Mouse (Mus musculus) adipocyte (in vitro differentiated cells): ENCODE measurements at regions not wholly inside any gene's neighbourhood (a gene's known extent, or its start where the extent isn't known, plus 50 kb on each side); places are given as distances from the start of the nearest gene placed in this dataset.

Experiments used
- DNase-seq: peaks from one replicate; pipeline ENCODE4 v3.0.0-alpha.2; 2016; ENCODE audit warnings: low spot score

DNA sequence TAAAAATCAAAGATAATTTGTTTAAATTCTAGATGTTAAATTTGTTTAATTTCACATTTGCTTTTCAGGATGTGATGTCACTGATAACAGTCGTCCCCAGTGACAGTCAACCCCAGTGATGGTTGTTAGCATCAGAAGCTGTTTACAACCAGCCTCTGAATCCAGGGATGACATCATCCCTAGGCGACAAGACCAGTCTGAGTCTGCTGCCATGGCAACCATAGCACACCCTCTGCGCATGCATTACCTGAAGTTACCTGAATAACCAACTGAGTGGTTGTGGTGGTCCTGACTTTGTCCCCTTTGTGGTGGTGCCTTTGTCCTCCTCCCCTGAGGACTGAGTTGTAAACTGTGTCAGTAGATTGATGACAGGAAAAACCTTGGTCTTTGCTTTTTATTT is 92.0 kb upstream of the Zfp644 start:
- no peak for DNase-seq

DNA sequence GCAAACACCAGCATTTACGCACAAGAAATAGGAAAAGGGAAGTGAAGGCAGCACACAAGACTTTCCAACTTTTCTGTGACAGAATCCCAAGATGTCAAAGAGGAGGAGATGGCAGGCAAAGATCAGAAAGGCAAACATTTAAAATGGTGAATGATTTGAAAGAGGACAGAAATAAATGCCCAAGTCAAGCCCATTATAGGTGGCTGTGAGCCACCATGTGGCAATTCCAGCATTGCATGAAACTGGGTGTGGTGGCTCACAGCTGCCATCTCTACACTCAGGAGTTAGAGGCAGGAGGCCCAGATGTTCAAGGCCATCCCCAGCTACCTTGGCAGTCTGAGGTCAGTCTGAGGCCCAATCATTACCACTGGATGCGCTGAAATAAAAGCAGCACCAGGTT is 88.0 kb upstream of the Zfp644 start:
- no peak for DNase-seq

DNA sequence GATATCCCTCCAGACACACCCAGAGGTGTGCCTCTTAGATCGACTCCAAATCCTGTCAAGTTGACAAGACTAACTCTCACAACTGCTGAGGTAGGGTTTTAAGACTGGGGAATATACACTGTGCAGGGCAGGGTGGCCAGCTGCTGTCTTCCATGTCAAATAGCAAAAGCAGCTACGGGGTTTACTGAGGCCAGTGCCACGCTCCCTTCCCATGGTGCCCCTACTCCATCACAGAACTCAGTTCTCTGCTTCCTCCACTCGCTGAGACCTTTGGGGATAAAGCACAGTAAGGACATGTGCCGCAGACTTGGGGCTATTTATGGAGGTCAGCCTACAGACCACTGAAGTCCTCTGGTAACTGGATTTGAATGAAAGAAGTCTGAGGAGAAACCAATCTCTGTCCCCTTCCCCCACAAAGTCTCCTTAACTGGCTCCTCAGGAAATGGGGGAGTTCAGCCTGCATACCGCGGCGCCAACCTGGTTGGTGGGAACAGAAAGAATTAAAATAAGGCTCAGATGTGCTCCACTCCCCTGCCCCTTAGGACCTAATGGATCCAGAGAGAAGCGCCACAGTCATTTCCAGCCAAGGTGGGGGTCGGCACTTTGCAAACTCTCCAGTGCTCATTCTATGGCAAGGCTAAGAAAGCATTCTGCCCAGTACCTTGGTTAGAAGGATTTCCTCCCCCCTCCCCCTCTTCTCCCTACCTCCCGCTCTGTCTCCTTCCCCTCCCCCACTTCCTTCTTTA is 87.0 kb upstream of the Zfp644 start:
- no peak for DNase-seq

DNA sequence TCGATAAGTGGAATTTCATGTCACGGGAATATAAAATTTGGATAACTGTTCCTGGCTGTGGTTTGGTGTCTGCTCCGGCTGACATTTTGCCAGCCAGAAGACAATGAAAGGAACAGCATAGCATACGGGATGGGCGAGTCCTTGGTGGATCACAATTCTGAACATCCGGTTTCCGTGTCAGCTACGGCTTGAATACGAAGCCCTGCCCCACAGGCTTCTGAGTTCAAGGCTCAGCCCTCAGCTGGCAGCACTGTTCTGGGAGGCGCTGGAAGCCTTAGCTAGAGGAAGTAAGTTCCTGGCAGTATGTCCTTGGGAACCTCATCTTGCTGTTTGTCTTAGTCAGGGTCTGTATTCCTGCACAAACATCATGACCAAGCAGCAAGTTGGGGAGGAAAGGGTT is 83.7 kb upstream of the Zfp644 start:
- no peak for DNase-seq

DNA sequence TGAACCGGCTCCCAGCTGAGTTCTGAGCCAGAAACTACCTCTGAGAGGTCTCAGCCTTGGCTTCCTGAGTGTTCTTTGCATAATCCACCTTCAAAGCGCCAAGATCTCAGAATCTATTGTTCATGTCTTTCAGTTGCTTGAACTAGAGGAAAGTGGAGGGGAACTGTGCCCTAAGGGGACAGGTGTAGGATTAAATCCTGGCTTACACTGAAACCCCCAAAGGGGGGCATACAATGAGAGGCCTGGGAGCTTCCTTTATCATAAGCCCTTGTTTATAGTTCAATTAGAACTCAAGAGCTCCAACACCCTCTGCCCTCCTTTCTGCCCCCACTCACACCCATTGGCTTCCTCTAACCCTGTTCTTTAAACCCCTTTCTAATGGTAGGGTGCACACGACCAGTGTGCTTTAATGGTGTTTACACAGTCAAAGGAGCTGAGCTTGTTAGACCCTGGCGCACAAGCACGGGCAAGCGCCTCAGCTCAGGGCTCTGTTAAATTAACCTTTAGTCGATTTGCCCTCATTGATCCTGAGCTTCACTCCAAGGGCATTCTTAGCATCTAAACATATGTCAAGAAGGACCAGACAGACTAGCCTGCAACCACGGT is 81.2 kb upstream of the Zfp644 start:
- DNase-seq = no peak

DNA sequence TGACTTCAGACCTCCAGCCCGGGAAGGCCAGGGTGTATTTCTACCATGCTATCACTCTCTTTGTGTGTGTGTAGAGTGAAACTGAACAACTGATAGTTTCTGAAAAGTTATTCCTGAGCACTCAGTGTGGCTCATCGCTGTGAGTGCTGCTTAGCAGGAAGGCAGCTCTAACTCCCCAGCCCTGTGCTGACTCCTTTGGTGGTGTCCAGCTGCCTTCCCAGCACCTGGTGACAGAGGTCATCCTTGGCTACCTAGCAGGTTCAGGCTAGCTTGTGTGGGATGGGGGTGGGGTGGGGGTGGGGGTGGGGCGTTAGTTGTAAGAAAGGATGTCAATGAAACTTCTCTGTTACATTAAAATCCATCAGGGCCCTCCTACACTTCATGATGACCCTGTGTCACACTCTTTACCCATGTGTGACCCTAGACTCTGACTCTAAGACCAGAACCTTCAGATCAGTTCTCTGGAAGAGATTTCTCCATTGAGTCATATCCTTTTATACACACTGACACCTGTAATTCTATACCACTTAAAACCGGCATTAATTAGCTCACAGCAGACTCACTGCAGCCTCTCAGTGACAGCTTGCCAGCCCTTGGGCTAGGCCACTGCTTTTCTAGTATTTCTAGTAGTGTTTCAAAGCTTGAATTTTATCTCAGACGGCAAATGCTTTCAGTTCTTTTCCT is 78.1 kb upstream of the Zfp644 start:
- no peak for DNase-seq

DNA sequence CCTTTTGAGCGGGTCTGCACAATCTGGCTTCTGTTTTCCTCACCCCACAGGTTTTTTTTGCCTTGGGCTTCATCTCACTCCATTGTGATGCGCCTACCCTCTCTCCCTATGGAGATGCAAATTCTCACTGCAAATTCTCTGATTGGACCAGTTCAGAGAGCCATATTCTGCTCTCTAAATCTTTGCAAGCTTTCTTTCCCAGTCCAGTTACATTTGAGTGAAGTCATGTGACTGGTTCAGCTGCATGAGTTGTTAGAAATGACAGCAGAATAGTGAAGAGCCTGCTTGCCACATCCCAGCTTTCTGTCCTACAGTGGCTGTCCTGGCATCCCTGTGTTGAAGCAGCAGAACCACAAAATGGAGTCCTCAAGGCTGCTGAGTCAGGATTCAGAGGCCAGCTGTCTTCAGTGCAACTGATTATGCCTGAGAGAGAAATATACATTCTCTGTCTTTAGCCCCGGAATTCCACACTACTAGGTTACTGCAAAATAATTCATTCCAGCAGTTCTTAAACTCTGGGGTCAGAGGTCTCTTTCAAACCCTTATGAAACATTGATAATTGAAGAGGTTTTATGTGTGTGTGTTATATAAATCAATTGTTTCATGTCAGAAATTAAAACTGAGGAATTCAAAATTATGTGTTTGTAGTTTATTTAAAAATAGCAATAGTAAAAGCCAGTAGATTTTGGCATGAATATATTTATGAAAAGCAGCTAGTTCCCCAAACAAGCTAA is 76.3 kb upstream of the Zfp644 start:
- DNase-seq = peak; percentile 10

DNA sequence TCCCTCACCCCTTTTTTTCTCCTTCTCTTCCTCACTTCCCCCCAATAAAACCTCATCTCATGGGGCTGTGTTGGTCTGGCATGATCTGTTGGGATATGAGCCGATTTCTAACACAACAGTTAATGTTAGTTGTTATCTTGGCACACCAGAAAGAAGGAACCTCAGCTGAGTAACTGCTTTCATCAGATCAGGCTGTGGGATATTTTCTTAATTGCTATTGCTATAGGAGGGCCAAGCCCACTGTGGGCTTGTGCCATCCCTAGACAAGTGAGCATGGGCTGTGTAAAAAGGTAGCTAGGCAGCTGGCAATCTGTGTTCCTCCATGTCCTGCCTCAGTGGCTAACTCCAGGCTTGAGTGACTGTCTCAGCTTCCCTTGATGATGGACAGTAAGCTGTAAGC is 73.9 kb upstream of the Zfp644 start:
- DNase-seq = no peak

DNA sequence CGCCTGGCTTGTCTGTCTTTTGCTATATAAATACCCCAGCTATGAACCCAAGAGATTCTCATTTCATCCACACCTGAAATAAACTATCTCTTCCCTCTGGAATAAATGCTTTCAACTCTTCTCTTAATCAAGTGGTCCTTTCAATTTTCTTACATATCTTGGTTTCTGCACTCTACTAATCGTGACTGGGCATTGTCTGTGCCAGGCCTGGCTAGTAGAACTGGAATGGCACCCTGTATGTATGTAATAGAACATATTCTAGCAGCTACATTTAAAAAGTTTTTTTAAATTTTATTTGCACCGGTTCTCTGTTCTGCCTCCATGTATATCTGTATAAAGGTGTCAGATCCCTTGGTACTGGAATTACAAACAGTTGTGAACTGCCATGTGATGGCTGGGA is 68.2 kb upstream of the Zfp644 start:
- no peak for DNase-seq

DNA sequence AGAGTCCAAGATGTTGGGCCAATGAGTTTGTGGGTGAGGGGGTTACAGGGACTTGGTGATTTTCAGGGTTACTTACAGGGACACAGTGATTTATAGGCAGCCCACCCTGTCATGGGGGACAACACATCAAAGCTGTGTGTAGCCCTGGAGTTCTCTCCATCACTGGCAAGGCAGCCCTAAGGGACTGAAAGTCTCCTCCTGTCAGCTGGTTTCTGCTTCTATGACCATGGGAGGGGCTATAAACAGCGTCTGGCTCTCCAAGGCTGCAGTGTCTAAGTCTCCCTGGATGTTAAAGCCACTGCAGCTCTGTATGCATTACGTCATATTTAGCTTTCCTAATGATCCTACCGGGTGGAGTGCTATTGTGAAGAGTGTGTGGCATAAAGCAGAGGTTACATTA is 66.2 kb upstream of the Zfp644 start:
- no peak for DNase-seq

DNA sequence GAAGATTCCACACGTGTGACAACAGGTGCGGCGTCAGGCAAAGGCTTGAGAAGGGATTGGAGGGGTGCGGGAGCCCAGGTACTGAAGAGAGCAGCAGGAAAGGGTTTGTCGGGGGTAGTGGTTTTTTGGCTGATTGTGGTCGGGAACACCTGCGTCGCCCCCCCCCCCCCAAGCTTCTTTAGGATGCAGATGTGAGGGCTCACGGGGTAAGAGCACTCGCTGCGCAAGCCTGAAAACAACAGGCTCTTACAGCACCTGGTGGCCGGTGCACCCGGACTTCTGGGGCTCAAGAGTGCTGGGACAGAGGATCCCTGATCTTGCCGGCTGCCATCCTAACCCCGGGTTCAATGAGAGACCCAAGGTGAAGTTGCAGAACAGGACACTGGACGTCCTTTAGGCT is 60.9 kb upstream of the Zfp644 start:
- no peak for DNase-seq

DNA sequence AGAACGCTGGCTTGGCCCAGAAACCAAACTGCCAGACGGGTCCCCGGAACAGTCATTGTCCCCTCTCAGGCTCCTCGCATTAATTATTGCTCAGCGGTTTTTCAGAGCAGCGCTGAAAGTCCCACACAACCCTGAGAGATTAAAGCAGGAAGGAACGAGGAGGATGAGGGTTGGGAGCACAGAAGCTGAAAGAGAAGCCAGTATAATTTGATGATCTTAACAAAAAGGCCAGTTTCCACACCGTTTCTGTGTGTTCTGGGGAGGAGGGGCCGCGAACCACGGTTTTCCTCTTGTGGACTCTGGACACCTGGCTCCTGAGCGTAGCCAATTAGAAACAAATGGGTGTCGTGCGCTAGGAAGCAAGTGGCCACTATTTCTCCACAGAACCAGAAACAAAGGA is 60.3 kb upstream of the Zfp644 start:
- no peak for DNase-seq

DNA sequence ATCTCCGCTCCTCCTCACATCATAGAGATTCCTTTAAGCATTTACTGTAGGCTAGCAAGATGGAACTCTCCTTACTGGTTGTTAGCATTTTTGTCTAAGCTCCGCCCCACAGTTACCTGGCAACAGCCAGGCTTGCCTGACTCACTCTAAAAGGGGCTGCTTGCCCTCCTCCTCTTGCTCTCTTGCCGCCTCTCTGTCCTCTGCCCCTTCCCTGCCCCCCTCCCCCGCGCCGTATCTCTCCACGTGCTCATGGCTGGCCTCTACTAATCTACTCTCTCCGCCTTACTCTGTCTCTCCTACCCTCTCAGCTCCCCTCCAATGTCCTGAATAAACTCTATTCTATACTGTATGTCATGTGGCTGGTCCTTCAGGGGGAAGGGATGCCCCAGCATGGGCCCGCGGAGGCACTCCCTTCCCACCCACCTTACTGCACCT is 59.9 kb upstream of the Zfp644 start:
- no peak for DNase-seq

DNA sequence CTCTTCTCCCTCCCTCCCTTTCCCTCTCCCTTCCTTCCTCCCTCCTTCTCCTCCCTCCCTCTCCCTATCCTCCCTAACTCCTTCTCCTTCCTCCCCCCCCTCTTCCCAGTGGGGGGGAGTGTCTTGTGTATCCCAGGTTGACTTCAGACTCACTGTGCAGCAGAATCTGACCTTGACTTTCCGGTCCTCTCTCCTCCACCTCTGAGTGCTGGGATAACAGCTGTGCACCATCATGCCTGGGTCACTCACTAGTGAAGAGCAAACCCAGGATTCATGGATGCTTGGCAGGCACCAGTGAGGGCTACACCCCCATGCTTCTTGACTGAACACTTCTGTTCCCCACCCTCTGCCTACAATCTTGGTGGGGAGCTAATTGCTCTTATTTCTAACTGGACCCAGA is 56.2 kb upstream of the Zfp644 start:
- no peak for DNase-seq

DNA sequence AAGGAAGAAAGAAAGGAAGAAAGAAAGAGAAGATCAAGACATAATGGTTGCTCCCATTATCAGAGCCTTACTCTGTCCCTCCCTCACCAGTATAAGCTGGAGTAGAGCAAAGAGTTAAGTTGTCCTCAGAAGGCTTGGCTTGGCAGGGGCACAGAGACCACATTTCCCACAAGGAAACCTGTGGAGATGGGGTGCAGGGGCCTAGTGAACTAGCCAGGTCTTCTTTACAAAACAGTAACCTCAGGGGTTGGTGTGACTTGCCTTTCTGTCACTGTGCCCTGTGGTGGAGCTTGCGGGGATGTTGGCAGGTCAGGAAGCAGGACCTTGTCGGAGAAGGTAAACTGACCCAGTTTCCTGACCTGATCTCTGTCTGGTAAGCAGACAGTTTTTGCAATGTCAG is 53.1 kb upstream of the Zfp644 start:
- no peak for DNase-seq

DNA sequence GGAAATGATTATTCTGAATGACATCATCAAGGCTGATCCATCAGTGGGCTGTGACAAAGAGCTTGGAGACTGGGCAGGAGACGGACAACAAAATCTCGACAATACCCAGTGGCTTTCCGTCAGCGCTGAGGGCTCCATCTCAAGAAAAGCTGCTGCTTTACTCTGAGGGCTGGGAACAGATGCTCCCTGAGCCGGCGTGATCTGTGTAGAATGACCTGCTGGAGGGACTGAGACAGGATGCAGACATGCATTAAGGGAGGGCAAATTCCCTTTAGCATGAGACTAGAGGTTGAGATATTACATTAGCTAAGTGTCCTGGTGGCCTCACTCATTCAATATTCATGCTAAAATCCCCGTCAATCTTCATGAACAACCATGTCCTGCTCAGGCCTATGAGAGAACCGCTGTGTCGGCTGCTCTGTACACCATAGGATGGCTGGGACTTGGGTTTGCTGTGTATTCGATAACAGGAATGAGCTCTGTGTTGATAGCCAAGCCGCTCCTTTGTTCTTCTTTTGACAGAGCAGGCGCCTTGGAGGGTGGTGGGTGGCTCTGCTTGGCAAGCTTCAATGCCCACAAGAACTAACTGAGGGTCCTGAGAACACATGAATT is 51.5 kb upstream of the Zfp644 start:
- no peak for DNase-seq
